Mouse (Mus musculus) heart, postnatal 10 days (tissue): Measurements from ENCODE around the gene Mt2. TPM values are rescaled to one million over a fixed set of nuclear protein-coding genes. Genes with fewer than 3 reads are reported as not detected.

ENCODE experiments used
- DNase-seq, 2 experiments: peaks; one replicate each; pipeline ENCODE4 v3.0.0; 2021
- intact Hi-C: fragments of 180-260 bp; cut with DNase I; formaldehyde crosslinking; loops from one replicate; pipeline ENCODE4 v1.15.1; 2025
- total RNA-seq, 2 experiments: library from RNA; stranded (reverse); gene quantifications; 2 replicates each; pipeline ENCODE4 v1.2.3; 2021

Gene Mt2
- total RNA-seq, 2 experiments from 2014 or later = 9.4 to 87.4 TPM

- intact Hi-C loops = no loop called here
- peak; percentile 46 to 51 for DNase-seq
Measured at GRCm38 (mm10) chr8:94171321-94171755, 1.1 kb upstream of the Mt2 start.

- peak in 1 of 2 experiments; percentile 37 for DNase-seq
- intact Hi-C loops = no loop called here
Measured at GRCm38 (mm10) chr8:94172809-94173732, 607 bp downstream of the Mt2 start.

- intact Hi-C loops = no loop called here
Measured at GRCm38 (mm10) chr8:94173848-94174403, 1.5 kb downstream of the Mt2 start.

GRCm38 (mm10) chr8:94174619-94175213, 2.3 kb downstream of the Mt2 start:
- intact Hi-C loops = no loop called here
- no peak for DNase-seq

More at GRCm38 (mm10) chr8:94173848-94174403, 1.5 kb downstream of the Mt2 start:
- no peak for DNase-seq

GRCm38 (mm10) chr8:94177716-94178390, 5.4 kb downstream of the Mt2 start:
- no peak for DNase-seq
- intact Hi-C loops = no loop called here

GRCm38 (mm10) chr8:94178857-94179712, 6.6 kb downstream of the Mt2 start, which contains the start of gene Mt1:
Gene Mt1, plus strand, starts transcription at chr8:94179082.
- intact Hi-C loops = no loop called here
- peak; percentile 93 to 94 for DNase-seq

- intact Hi-C loops = no loop called here
- DNase-seq = peak; percentile 37 to 41
Measured at GRCm38 (mm10) chr8:94179713-94180560, 7.5 kb downstream of the Mt2 start.

- DNase-seq = no peak
- intact Hi-C loops = no loop called here
Measured at GRCm38 (mm10) chr8:94180561-94180908, 8.1 kb downstream of the Mt2 start.

GRCm38 (mm10) chr8:94182055-94182929, 9.8 kb downstream of the Mt2 start:
- intact Hi-C loops = no loop called here
- no peak for DNase-seq

- peak; percentile 83 to 85 for DNase-seq
- intact Hi-C loops = no loop called here
Measured at GRCm38 (mm10) chr8:94183117-94183516, 10.7 kb downstream of the Mt2 start.

GRCm38 (mm10) chr8:94184357-94184843, 11.9 kb downstream of the Mt2 start:
- DNase-seq = no peak
- intact Hi-C loops = no loop called here

GRCm38 (mm10) chr8:94185791-94186190, 13.3 kb downstream of the Mt2 start:
- intact Hi-C loops = loop anchor here (1.0 kb wide), 1 partner anchor 18 kb away; no protein-coding TSS in a partner anchor
- DNase-seq = no peak

GRCm38 (mm10) chr8:94186542-94186941, 14.1 kb downstream of the Mt2 start:
- intact Hi-C loops = loop anchor here (1.0 kb wide), 1 partner anchor 19 kb away; no protein-coding TSS in a partner anchor
- peak; percentile 82 to 87 for DNase-seq

GRCm38 (mm10) chr8:94187290-94188002, 15.0 kb downstream of the Mt2 start:
- DNase-seq = no peak
- intact Hi-C loops = no loop called here

- DNase-seq = peak; percentile 31 to 60
Measured at GRCm38 (mm10) chr8:94189275-94190031, 17.0 kb downstream of the Mt2 start.

GRCm38 (mm10) chr8:94191101-94191691, 18.7 kb downstream of the Mt2 start:
- intact Hi-C loops = loop anchor here (10.0 kb wide), 2 partner anchors 526 to 596 kb away; no protein-coding TSS in a partner anchor
- peak; percentile 77 to 82 for DNase-seq

More at GRCm38 (mm10) chr8:94189275-94190031, 17.0 kb downstream of the Mt2 start:
- intact Hi-C loops = loop anchor here (10.0 kb wide), 2 partner anchors 525 to 595 kb away; no protein-coding TSS in a partner anchor
